In the genomic region with DNA sequence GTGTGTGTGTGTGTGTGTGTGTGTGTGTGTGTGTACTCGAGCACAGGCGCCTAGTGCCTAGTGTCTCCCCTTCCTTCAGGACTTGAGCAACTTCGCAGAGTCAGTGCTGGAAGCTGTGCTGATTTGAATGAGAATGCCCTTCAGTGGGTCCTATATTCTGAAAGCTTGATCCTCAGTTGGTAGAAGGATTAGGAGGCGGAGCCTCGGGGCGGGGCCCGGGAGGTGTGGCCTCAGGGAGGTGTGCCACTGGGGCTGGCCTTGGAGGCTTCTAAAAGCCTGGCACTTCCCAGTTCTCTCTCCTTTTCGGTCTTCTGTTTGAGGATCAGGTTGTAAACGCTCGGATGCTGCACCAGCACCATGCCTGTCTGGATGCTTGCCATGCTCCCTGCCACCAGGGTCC, we compare ENCODE assay signal across 8 mouse cellular contexts. TPM values are rescaled to one million over a fixed set of nuclear protein-coding genes. Genes with fewer than 3 reads are reported as not detected.
DNase-seq lines count a peak whose midpoint lies in the region; ATAC-seq and TF ChIP-seq lines count a peak whose summit lies in the region.

No protein-coding gene starts in this region.

- ATAC-seq in embryonic facial prominence, embryonic 13.5 days (ENCODE audit: insufficient number of reproducible peaks, insufficient read depth, low FRiP score, low TSS enrichment, low read depth): no peak
- peak; percentile 63; the same call in 1 of the 2 replicates for ATAC-seq in kidney, embryonic 16.5 days (ENCODE audit: low FRiP score, low TSS enrichment)
- peak; percentile 86 for ATAC-seq in megakaryocyte-erythroid progenitor cell, adult 5-6 weeks (replicated peaks; ENCODE audit: low FRiP score, low TSS enrichment, poor library complexity, severe bottlenecking)
- no peak for ATAC-seq in monocyte, adult 5-6 weeks (replicated peaks; ENCODE audit: insufficient number of reproducible peaks, low FRiP score, low TSS enrichment, poor library complexity, severe bottlenecking)

- H3K27me3 ChIP-seq in thymus, adult 2 months (ENCODE audit: control insufficient read depth, insufficient read depth, low read length): no peaks in the 10 kb centered on the region
- peaks cover 22% of the 10 kb centered on the region for H3K27me3 ChIP-seq in embryonic facial prominence, embryonic 13.5 days
- no peaks in the 10 kb centered on the region for H3K27me3 ChIP-seq in kidney, embryonic 16.5 days (ENCODE audit: insufficient read depth, low read length)

- no peak overlapping the region for H3K4me3 ChIP-seq in thymus, adult 2 months (ENCODE audit: control insufficient read depth, insufficient read depth, low read length)
- H3K4me3 ChIP-seq in embryonic facial prominence, embryonic 13.5 days: no peak overlapping the region
- H3K4me3 ChIP-seq in kidney, embryonic 16.5 days (ENCODE audit: low read length): no peak overlapping the region

- no peaks in the 10 kb centered on the region for H3K9me3 ChIP-seq in embryonic facial prominence, embryonic 13.5 days
- no peaks in the 10 kb centered on the region for H3K9me3 ChIP-seq in kidney, embryonic 16.5 days (ENCODE audit: low read length)

- no peak for TF ChIP-seq POLR2A in thymus, adult 2 months (IDR thresholded peaks at IDR 0.05; ENCODE audit: control insufficient read depth, extremely low read depth, insufficient read depth, low read length, poor library complexity)

- 39% methylated on average over 10 of the region's 10 CpGs for WGBS in thymus, adult 2 months
- 3% methylated on average over 10 of the region's 10 CpGs for WGBS in embryonic facial prominence, embryonic 13.5 days
- WGBS in kidney, embryonic 16.5 days: 3% methylated on average over 10 of the region's 10 CpGs

- no peaks in the 10 kb centered on the region for H3K36me3 ChIP-seq in thymus, adult 2 months (ENCODE audit: control insufficient read depth, insufficient read depth, low read length)
- H3K36me3 ChIP-seq in embryonic facial prominence, embryonic 13.5 days: no peaks in the 10 kb centered on the region
- no peaks in the 10 kb centered on the region for H3K36me3 ChIP-seq in kidney, embryonic 16.5 days (ENCODE audit: insufficient read depth, low read length)

- H3K9ac ChIP-seq in embryonic facial prominence, embryonic 13.5 days: no peak overlapping the region
- no peak overlapping the region for H3K9ac ChIP-seq in kidney, embryonic 16.5 days (replicated peaks; ENCODE audit: low read length)

- no peak overlapping the region for H3K27ac ChIP-seq in thymus, adult 2 months (ENCODE audit: control insufficient read depth, insufficient read depth, low read length)
- no peak overlapping the region for H3K27ac ChIP-seq in embryonic facial prominence, embryonic 13.5 days
- no peak overlapping the region for H3K27ac ChIP-seq in kidney, embryonic 16.5 days (ENCODE audit: low read length)

- no peak for TF ChIP-seq CTCF in thymus, adult 2 months (IDR thresholded peaks at IDR 0.05; ENCODE audit: borderline replicate concordance, control insufficient read depth, extremely low read depth, insufficient read depth, low read length, poor library complexity)

- H3K4me1 ChIP-seq in thymus, adult 2 months (replicated peaks; ENCODE audit: control insufficient read depth, insufficient read depth, low read length): peaks cover 8% of the 10 kb centered on the region
- H3K4me1 ChIP-seq in embryonic facial prominence, embryonic 13.5 days: peaks cover 15% of the 10 kb centered on the region; the same call in 1 of the 2 replicates
- H3K4me1 ChIP-seq in kidney, embryonic 16.5 days (ENCODE audit: insufficient read depth, low read length): peaks cover 15% of the 10 kb centered on the region

- peak; percentile 57 for DNase-seq in thymus, postnatal 4 days
- no peak for DNase-seq in thymus, adult 2 months
- DNase-seq in gastrocnemius, adult 8-10 months (ENCODE audit: low spot score in 2 of 2): no peak
- no peak for DNase-seq in heart, adult 8-10 months (ENCODE audit: low spot score)

- peak overlapping the region; percentile 11; the same call in 1 of the 2 replicates for H3K4me2 ChIP-seq in embryonic facial prominence, embryonic 13.5 days
- 0 out of 2 replicates have a peak overlapping the region, but pooled peaks have one; percentile 4 for H3K4me2 ChIP-seq in kidney, embryonic 16.5 days (replicated peaks; ENCODE audit: low read depth, low read length)

RNA-seq across cellular contexts. Expression of a gene that starts 9.9 kb away (rescaled TPM):
- polyA plus RNA-seq in thymus, adult 2 months (2012; rRNA removed): 0.85 and 0.89 TPM in 2 replicates
- polyA plus RNA-seq in embryonic facial prominence, embryonic 13.5 days (2015; fragmentation: Nextera tagmentation; extraction: Ambion mirVana): 0.07 and 0.14 TPM in 2 replicates
- polyA plus RNA-seq in kidney, embryonic 16.5 days (2015; fragmentation: Nextera tagmentation; extraction: Ambion mirVana): 0.26 and 0.33 TPM in 2 replicates
- 0.79 TPM in 1 of 2 replicates, not detected in the other for total RNA-seq in megakaryocyte-erythroid progenitor cell, adult 5-6 weeks (2014; fragmentation: Nextera tagmentation)
- 0.33 TPM in 1 of 2 replicates, not detected in the other for total RNA-seq in megakaryocyte-erythroid progenitor cell, adult 5-6 weeks (2017)
- 0.29 to 0.86 TPM in 2 of 3 replicates, not detected in the other for total RNA-seq in monocyte, adult 5-6 weeks (2017)
- under 1 TPM in 1 of 4 experiments, not detected in 3; 0.07 TPM for total RNA-seq in gastrocnemius, adult 8-10 months (2022)
- not detected for total RNA-seq in heart, adult 8-10 months (2022)

RNA-seq across cellular contexts. Expression of a gene that starts 25.2 kb away (rescaled TPM):
- 2.6 and 3.7 TPM in 2 replicates for polyA plus RNA-seq in thymus, adult 2 months (2012; rRNA removed)
- 0.14 and 0.28 TPM in 2 replicates for polyA plus RNA-seq in embryonic facial prominence, embryonic 13.5 days (2015; fragmentation: Nextera tagmentation; extraction: Ambion mirVana)
- polyA plus RNA-seq in kidney, embryonic 16.5 days (2015; fragmentation: Nextera tagmentation; extraction: Ambion mirVana): 0.10 and 0.17 TPM in 2 replicates
- total RNA-seq in megakaryocyte-erythroid progenitor cell, adult 5-6 weeks (2014; fragmentation: Nextera tagmentation): 1.7 and 3.4 TPM in 2 replicates
- 0.88 and 2.1 TPM in 2 replicates for total RNA-seq in megakaryocyte-erythroid progenitor cell, adult 5-6 weeks (2017)
- total RNA-seq in monocyte, adult 5-6 weeks (2017): not detected in 3 replicates
- 1 to 10 TPM in 2 of 4 experiments, under 1 TPM in 2; 0.74 to 2.0 (median 1.5) TPM for total RNA-seq in gastrocnemius, adult 8-10 months (2022)
- under 1 TPM; 0.09 to 0.34 (median 0.13) TPM for total RNA-seq in heart, adult 8-10 months (2022)

Comparison
In these comparisons a context has a peak if more than half of its experiments do, and no peak if none do; other contexts are left out.
1. ATAC-seq: peak in kidney, embryonic 16.5 days (single experiment) and megakaryocyte-erythroid progenitor cell, adult 5-6 weeks (single experiment); none in embryonic facial prominence, embryonic 13.5 days (single experiment) and monocyte, adult 5-6 weeks (single experiment).